Mouse (Mus musculus) megakaryocyte, embryonic 14.5 days (primary cell): ENCODE results near the gene Cnih3. TPM values are rescaled to one million over a fixed set of nuclear protein-coding genes. Genes with fewer than 3 reads are reported as not detected.

ENCODE experiments used
- H3K27me3 ChIP-seq: replicated peaks from 2 replicates; pipeline ENCODE3; 2012; ENCODE audit warnings: inconsistent platforms
- H3K36me3 ChIP-seq: replicated peaks from 2 replicates; pipeline ENCODE3; 2012; ENCODE audit warnings: low read length, inconsistent platforms, mixed read lengths
- H3K4me1 ChIP-seq: 2 replicates; pipeline ENCODE4 v1.6.1; 2012; ENCODE audit warnings: inconsistent platforms
- H3K4me3 ChIP-seq: replicated peaks from 2 replicates; pipeline ENCODE3; 2012; ENCODE audit warnings: moderate library complexity, mild to moderate bottlenecking, inconsistent platforms
- H3K9me3 ChIP-seq: 2 replicates; pipeline ENCODE4 v1.6.1; 2012; ENCODE audit warnings: inconsistent platforms
- FLI1 ChIP-seq: IDR thresholded peaks from 2 replicates; pipeline ENCODE4 v1.6.1; 2012; ENCODE audit warnings: low read length, inconsistent platforms, mixed read lengths
- GATA1 ChIP-seq: IDR thresholded peaks from 3 replicates; pipeline ENCODE4 v1.6.1; 2012; ENCODE audit warnings: mixed read lengths, low read length, inconsistent platforms, borderline replicate concordance
- polyA plus RNA-seq: library from polyadenylated mRNA; stranded (reverse); fragments of >175 nt; gene quantifications from 2 replicates; pipeline ENCODE4 v1.2.3, GENCODE M21; 2012; ENCODE audit warnings: low replicate concordance; ENCODE audit not compliant: insufficient read depth

Gene Cnih3
- polyA plus RNA-seq, 1 experiment, result not detected

DNA sequence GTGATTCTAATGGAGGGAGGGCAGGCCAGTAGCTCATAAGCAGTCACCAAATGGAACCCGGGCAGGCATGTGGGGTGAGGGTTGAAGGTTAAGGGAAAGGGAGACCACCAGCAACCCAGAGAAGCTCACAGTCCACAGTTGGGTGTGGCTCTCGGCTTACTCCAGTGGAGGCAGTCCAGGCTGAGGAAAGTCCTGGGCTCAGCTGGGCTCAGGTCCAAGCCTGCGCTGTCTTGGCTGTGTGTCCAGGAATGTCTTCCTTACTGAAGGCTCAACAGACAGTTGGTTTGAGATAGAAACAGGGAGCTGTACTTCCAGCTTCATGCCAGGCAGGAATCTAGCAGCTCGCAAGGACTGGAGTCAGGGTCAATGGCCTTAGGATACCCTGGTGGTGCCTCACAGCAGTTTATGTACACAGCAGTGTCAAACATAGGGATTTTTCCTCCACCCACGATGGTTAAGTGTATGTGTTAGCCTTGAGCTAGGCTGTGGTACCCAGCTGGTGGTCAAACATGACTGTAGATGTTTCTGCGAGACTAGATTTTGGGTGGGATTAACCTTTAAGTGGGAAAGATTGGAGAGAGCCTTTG, 65.6 kb downstream of the Cnih3 start:
- H3K4me3 ChIP-seq, result no peak overlapping the region
- H3K27me3 ChIP-seq, result peaks cover 60% of the 10 kb centered on the region
- no peaks in the 10 kb centered on the region for H3K36me3 ChIP-seq
- TF ChIP-seq FLI1 (no peak), GATA1 (no peak)
- H3K9me3 ChIP-seq, result no peaks in the 10 kb centered on the region
- peaks cover 5% of the 10 kb centered on the region; the same call in 1 of the 2 replicates for H3K4me1 ChIP-seq

DNA sequence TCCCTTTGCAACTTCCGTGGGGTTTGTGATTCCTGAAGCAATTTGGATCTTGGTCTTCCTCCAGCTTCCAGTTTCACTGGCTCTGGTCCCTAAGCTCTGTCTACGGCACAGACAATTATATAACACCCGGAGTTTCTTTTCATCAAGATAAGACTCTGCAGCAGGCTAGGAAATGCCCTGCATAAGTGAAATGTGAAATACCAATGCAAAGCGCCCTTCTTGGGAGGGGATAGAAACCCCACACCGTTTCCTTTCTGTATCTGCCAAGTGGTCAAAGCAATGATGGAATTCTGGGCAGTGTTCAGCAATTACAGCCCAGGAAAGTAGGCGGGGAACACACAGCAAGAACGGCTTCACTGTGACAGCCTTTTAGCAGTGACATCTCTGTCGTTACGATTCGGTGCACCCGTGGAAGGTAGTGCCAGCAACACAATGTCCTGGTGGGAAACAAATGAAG, 67.7 kb downstream of the Cnih3 start:
- no peaks in the 10 kb centered on the region for H3K36me3 ChIP-seq
- no peaks in the 10 kb centered on the region for H3K9me3 ChIP-seq
- TF ChIP-seq FLI1 (no peak), GATA1 (no peak)
- no peak overlapping the region for H3K4me3 ChIP-seq
- peaks cover 5% of the 10 kb centered on the region; the same call in 1 of the 2 replicates for H3K4me1 ChIP-seq
- peaks cover 65% of the 10 kb centered on the region for H3K27me3 ChIP-seq

DNA sequence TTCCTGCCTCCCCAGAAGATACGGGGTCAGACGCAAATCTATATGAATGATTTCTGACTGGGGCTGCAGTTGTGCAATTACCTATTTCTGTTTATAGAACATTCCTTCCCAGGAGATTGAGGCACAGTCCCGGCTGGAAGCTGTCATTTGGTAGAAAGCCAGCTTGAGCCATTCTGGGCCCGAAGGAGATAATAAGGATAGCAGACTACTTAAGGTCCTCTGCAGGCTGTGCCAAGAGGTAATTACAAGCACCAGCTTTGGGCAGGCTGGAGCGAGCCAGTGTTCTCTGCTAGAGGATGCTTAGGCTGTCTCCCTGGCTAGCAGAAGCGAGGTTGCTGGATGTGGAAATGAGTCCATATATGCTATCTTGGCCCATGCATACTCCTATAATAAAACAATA, 70.4 kb downstream of the Cnih3 start:
- Histone ChIP-seq H3K4me1 (no peaks in the 10 kb centered on the region), H3K4me3 (no peak overlapping the region), H3K9me3 (no peaks in the 10 kb centered on the region), H3K36me3 (no peaks in the 10 kb centered on the region), H3K27me3 (peaks cover 74% of the 10 kb centered on the region)
- no peak for TF ChIP-seq GATA1
- no peak for TF ChIP-seq FLI1

DNA sequence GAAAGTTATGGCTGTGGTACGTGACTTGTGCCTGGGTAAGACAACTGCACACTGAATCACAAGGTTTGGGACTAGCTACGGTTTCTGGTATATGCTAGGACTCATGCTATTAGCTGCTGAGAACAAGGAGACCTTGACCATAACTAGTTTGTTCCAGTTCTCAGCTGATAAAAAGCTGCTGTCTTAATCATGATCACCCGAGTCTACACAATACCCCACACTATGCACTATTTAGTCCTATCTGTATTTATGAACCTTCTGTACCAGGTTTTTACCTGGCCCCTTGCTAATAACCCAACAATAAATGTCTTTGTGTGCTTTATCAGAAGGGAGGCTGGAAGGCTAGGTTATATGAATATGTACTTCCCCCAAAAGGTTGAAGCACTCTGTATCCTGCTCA, 72.5 kb downstream of the Cnih3 start:
- H3K36me3 ChIP-seq, result no peaks in the 10 kb centered on the region
- H3K4me3 ChIP-seq, result no peak overlapping the region
- H3K9me3 ChIP-seq, result no peaks in the 10 kb centered on the region
- H3K27me3 ChIP-seq, result peaks cover 76% of the 10 kb centered on the region
- no peak for TF ChIP-seq GATA1
- TF ChIP-seq FLI1, result no peak
- peaks cover 3% of the 10 kb centered on the region; the same call in 1 of the 2 replicates for H3K4me1 ChIP-seq

DNA sequence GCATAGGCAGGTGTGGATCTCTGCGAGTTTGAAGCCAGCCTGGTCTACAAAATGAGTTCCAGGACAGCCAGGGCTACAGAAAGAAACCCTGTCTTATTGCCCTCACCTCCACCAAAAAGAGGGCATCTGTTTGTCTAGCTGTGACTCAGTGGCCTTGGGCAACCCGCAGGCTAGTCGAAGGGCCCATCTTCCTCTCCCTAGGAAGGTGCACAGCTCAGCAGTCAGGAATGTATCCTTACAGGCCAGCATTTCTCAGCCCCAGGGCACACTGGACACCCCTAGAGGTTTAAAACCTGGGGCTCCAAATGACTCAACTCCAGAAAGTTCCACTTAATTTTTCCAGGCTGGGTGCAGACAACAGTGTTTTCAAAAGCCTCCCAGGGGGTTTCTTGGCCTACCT, 73.0 kb downstream of the Cnih3 start:
- H3K27me3 ChIP-seq, result peaks cover 75% of the 10 kb centered on the region
- H3K4me3 ChIP-seq, result no peak overlapping the region
- no peaks in the 10 kb centered on the region for H3K9me3 ChIP-seq
- H3K4me1 ChIP-seq, result peaks cover 4% of the 10 kb centered on the region; the same call in 1 of the 2 replicates
- no peak for TF ChIP-seq GATA1
- H3K36me3 ChIP-seq, result no peaks in the 10 kb centered on the region

DNA sequence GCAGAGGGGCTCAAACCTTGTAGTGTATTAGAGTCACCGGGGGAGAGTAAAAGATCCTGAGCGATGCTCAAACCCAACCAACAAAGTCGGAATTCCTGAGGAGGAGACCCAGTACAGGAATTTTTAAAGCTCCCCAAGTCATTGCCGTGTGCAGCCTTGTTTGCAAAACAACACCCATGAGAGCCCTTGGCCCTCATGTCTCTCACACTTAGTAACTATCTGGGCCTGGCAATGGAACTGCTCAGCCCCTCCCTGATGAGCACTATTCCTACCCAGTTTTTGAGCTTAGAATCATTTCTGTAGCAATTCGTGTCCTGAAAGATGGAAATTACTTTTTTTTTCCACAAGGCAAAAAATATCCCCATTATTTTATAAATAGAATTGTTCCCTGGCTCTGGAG, 74.0 kb downstream of the Cnih3 start:
- Histone ChIP-seq H3K4me1 (peaks cover 4% of the 10 kb centered on the region; the same call in 1 of the 2 replicates), H3K27me3 (peaks cover 72% of the 10 kb centered on the region), H3K9me3 (no peaks in the 10 kb centered on the region), H3K4me3 (no peak overlapping the region), H3K36me3 (no peaks in the 10 kb centered on the region)
- no peak for TF ChIP-seq FLI1

DNA sequence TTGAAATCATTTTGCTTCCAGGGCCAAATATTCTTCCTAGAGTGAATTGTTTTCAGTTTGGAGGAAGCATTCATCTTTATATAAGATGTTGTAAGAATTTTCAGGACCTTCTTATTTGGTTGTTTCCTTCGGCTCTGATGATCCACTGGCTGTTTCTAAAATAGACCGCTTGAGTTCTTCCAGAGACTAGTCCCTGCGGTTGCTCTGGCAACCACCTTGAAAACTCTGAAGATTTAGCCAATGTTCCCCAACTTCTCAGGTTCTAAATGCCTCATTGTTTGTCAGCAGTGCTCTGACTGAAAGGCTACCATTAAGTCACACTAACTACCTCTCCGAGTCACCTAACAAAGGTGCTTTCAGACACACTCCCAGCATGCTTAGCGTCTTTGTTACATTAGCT, 80.8 kb downstream of the Cnih3 start:
- peaks cover 11% of the 10 kb centered on the region for H3K9me3 ChIP-seq
- peaks cover 59% of the 10 kb centered on the region for H3K27me3 ChIP-seq
- H3K36me3 ChIP-seq, result no peaks in the 10 kb centered on the region
- no peak overlapping the region for H3K4me3 ChIP-seq
- H3K4me1 ChIP-seq, result peaks cover 4% of the 10 kb centered on the region; the same call in 1 of the 2 replicates
- TF ChIP-seq FLI1 (no peak), GATA1 (no peak)

DNA sequence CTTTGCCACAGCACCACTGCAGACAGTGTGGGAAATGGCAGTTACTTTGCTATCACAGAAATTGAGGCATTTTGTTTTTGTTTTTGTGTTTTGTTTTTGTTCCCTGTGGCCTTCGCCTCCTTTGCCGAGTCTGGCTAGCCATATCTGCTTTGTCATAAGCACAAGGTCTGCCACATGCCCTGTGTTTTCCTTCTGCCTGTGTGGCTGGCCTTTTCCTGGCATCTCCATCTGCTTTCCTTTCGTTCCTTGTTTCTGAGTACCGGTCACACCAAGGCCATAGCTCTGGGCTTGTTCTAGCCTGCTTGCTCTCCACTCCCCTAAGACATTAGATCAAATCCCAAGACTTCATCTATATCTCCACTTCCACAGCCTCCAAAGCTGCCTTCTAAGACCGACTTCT, 83.0 kb downstream of the Cnih3 start:
- H3K9me3 ChIP-seq, result peaks cover 14% of the 10 kb centered on the region
- H3K4me1 ChIP-seq, result no peaks in the 10 kb centered on the region
- TF ChIP-seq GATA1, result no peak
- no peak for TF ChIP-seq FLI1
- peaks cover 54% of the 10 kb centered on the region for H3K27me3 ChIP-seq
- H3K36me3 ChIP-seq, result no peaks in the 10 kb centered on the region
- no peak overlapping the region for H3K4me3 ChIP-seq

DNA sequence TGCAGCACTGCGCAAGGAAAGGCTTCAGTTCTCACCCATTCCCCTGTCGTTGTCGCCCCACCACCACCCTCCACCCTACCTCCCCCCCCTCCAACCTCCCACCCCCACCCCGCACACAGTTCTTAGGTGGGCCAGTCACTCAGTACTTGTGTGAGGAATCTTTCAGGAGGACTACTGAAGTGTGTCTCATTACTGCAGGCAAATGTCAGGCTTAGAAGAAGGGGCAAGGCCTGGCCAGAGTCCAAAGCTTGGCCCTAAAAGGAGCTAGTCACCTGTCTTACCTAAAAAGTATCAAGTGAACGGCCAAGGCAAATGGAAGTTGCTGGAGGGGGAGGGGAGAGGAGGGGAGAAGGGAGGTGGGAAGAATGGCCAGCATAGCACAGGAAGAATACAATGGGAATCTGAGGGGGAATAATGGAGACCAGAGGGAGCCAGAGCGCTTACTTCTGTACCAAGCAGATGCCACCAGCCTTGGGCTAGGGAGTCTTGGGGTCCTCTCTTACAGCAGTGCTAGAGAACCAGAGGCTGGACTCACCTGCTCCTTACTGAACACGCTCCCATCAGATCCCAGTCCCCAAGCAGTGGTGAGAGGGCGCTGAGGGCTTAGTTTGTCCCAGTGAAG, 88.7 kb downstream of the Cnih3 start:
- H3K27me3 ChIP-seq, result peaks cover 63% of the 10 kb centered on the region
- no peak for TF ChIP-seq GATA1
- TF ChIP-seq FLI1, result no peak
- peaks cover 22% of the 10 kb centered on the region for H3K4me1 ChIP-seq
- H3K36me3 ChIP-seq, result no peaks in the 10 kb centered on the region
- peaks cover 14% of the 10 kb centered on the region for H3K9me3 ChIP-seq
- no peak overlapping the region for H3K4me3 ChIP-seq

DNA sequence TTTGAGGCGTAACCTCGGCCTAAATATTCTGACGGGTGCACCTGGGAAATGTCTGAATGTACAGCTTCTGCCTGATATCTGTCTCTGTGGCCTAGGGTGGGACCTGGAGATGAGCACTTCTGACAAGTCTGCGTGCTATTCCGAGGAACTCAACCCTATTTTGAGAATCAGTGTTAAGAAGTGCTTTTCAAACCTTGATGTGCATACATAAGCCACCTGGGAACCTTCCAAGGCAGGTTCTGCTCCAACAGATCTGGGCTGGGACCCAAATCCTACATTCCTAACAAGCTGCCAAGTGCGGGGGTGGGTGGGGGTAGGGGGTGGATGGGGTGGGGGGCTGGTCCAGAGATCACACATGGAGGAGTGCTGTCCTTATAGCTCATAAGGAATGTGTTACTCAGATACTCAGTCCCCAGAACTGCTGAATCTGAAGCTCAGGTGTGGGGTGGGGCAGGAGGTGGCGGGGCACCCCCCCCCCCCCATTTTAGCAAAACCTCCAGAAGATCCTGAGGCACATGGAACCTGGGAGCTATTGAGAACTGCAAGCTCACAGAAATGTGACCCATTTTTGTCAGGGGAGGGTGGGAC, 89.3 kb downstream of the Cnih3 start:
- TF ChIP-seq FLI1 (no peak), GATA1 (no peak)
- peaks cover 28% of the 10 kb centered on the region for H3K4me1 ChIP-seq
- H3K27me3 ChIP-seq, result peaks cover 66% of the 10 kb centered on the region
- peaks cover 14% of the 10 kb centered on the region for H3K9me3 ChIP-seq
- no peak overlapping the region for H3K4me3 ChIP-seq
- no peaks in the 10 kb centered on the region for H3K36me3 ChIP-seq

DNA sequence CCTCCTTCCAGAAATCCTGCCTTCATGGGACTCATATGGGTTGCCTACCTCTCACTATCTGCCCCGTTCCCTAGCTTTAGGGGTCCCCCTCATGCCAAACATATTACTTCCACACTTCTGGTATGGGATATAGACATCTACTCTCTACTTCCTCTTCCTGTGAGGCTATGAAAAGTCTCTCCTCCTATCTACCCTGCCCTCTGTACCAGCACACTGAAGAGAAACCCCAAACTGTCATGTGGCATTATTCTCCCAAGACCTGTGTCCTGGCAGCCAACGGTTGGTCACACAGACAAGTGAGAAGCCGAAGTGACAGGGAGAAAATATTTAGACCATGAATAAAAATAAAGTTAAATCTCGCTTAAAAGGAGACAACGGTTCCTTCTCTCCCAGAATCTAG, 92.6 kb downstream of the Cnih3 start:
- TF ChIP-seq FLI1, result no peak
- no peak for TF ChIP-seq GATA1
- H3K27me3 ChIP-seq, result peaks cover 73% of the 10 kb centered on the region
- H3K36me3 ChIP-seq, result no peaks in the 10 kb centered on the region
- peaks cover 38% of the 10 kb centered on the region for H3K4me1 ChIP-seq
- no peaks in the 10 kb centered on the region for H3K9me3 ChIP-seq
- H3K4me3 ChIP-seq, result no peak overlapping the region
